Mouse (Mus musculus): Measurements from ENCODE around the gene Lif. TPM values are rescaled to one million over a fixed set of nuclear protein-coding genes. Genes with fewer than 3 reads are reported as not detected.

Gene Lif
- total and polyA plus RNA-seq, 3 experiments, result 0.27 to 0.31 TPM; not detected in 1

GRCm38 (mm10) chr11:4241180-4241579 is 16.2 kb upstream of the Lif start:
- TF ChIP-seq MXI1 (IDR thresholded peaks at IDR 0.05; ENCODE audit: low read depth, low read length) (no peak), POLR2A (IDR thresholded peaks at IDR 0.05; ENCODE audit: control insufficient read depth in 1 of 2, insufficient read depth in 1 of 2, low read depth in 1 of 2, low read length in 2 of 2, poor library complexity in 1 of 2) (peak in 1 of 2 experiments; percentile 44; a peak in 1 of 4 replicates)
- Histone ChIP-seq H3K27ac (ENCODE audit: control insufficient read depth, low read depth, low read length) (no peak overlapping the region), H3K4me1 (ENCODE audit: control insufficient read depth in 1 of 2, insufficient read depth in 2 of 2, low read length in 2 of 2) (peaks cover 0 to 22% of the 10 kb centered on the region in 2 experiments; a peak in 3 of 4 replicates), H3K36me3 (ENCODE audit: control insufficient read depth in 1 of 2, insufficient read depth in 2 of 2, low read length in 2 of 2) (peaks cover 0 to 17% of the 10 kb centered on the region in 2 experiments; a peak in 3 of 4 replicates), H3K27me3 (ENCODE audit: control insufficient read depth in 1 of 2, insufficient read depth in 2 of 2, low read length in 2 of 2) (no peaks in the 10 kb centered on the region), H3K9me3 (replicated peaks; ENCODE audit: insufficient read depth, low read length) (no peaks in the 10 kb centered on the region), H3K4me3 (ENCODE audit: control insufficient read depth in 1 of 2, insufficient read depth in 1 of 2, low read depth in 2 of 2, low read length in 2 of 2) (no peak overlapping the region), H3K79me2 (ENCODE audit: control insufficient read depth, insufficient read depth, low read length, poor library complexity) (peaks cover 24% of the 10 kb centered on the region), H3K9ac (ENCODE audit: control insufficient read depth, low read depth, low read length, poor library complexity, severe bottlenecking) (no peak overlapping the region)
- no peak for DNase-seq (ENCODE audit: low read depth, low spot score)

DNA sequence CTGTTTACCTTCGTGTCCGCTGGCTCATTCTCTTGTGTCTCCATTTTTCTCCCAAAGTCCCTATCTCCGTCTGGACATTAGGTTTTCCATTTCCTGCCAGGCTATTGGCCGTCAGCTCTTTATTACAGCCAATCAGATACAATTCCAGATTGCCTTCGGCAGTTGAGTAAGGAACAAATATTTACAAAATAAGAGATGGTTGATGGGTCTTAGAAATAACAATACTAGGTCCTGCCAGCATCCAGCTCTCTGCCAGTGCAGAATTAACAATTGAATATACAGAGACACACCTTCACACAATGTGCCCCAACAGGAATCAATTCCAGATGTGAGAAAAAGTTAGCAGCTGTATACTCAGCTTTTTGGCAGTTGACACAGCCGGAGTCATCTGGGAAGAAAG is 11.2 kb upstream of the Lif start:
- Histone ChIP-seq H3K9ac (ENCODE audit: control insufficient read depth, low read depth, low read length, poor library complexity, severe bottlenecking) (no peak overlapping the region), H3K27ac (ENCODE audit: control insufficient read depth, low read depth, low read length) (no peak overlapping the region)
- no peak for DNase-seq (ENCODE audit: low read depth, low spot score)

DNA sequence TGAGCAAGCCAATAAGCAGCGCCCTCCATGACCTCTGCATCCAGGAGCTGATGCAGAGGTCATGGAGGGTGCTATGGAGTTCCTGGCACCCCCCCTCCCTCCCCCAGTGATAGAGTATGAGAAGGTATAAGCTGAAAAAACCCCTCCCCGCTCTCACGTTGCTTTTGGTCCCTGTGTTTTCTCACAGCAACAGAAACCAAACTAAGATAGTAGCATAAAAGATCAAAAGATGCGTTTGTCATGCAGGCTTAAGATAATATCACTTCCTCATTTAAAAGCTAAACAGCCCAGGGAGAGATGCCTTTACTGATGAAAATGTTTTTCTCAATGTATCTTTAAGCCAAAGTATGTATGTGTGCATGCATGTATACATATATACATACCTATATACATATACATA is 10.7 kb upstream of the Lif start:
- Histone ChIP-seq H3K27me3 (ENCODE audit: control insufficient read depth in 1 of 2, insufficient read depth in 2 of 2, low read length in 2 of 2) (no peaks in the 10 kb centered on the region), H3K79me2 (ENCODE audit: control insufficient read depth, insufficient read depth, low read length, poor library complexity) (no peaks in the 10 kb centered on the region), H3K36me3 (ENCODE audit: control insufficient read depth in 1 of 2, insufficient read depth in 2 of 2, low read length in 2 of 2) (peaks cover 0 to 25% of the 10 kb centered on the region in 2 experiments; a peak in 2 of 4 replicates), H3K27ac (ENCODE audit: control insufficient read depth, low read depth, low read length) (no peak overlapping the region), H3K9ac (ENCODE audit: control insufficient read depth, low read depth, low read length, poor library complexity, severe bottlenecking) (no peak overlapping the region), H3K4me3 (ENCODE audit: control insufficient read depth in 1 of 2, insufficient read depth in 1 of 2, low read depth in 2 of 2, low read length in 2 of 2) (no peak overlapping the region), H3K4me1 (ENCODE audit: control insufficient read depth in 1 of 2, insufficient read depth in 2 of 2, low read length in 2 of 2) (peaks cover 2 to 19% of the 10 kb centered on the region in 2 experiments; a peak in 3 of 4 replicates), H3K9me3 (replicated peaks; ENCODE audit: insufficient read depth, low read length) (no peaks in the 10 kb centered on the region)
- TF ChIP-seq EP300 (IDR thresholded peaks at IDR 0.05; ENCODE audit: low read depth in 1 of 2, low read length in 2 of 2) (peak in 1 of 2 experiments; percentile 73; a peak in 2 of 4 replicates), GATA1 (IDR thresholded peaks at IDR 0.05; ENCODE audit: low read depth, low read length) (peak; percentile 62), NRF1 (IDR thresholded peaks at IDR 0.05; ENCODE audit: insufficient read depth, low read depth, low read length, poor library complexity, severe bottlenecking) (no peak), TCF12 (IDR thresholded peaks at IDR 0.05; ENCODE audit: low read depth, low read length) (peak; percentile 24; the same call in 1 of the 2 replicates)
- no peak for DNase-seq (ENCODE audit: low read depth, low spot score)

More for the DNA sequence above, 11.2 kb upstream of the Lif start:
- no peak for TF ChIP-seq KAT2A (conservative IDR thresholded peaks at IDR 0.05; ENCODE audit: low read depth, low read length)
- no peak for TF ChIP-seq CHD1 (IDR thresholded peaks at IDR 0.05; ENCODE audit: low read depth, low read length)
- TF ChIP-seq UBTF (IDR thresholded peaks at IDR 0.05; ENCODE audit: borderline replicate concordance, insufficient read depth, low read depth, low read length), result no peak
- TF ChIP-seq CTCF (IDR thresholded peaks at IDR 0.05 in 2 of 3, conservative IDR thresholded peaks at IDR 0.05 in 1 of 3; ENCODE audit: control insufficient read depth in 1 of 3, insufficient read depth in 1 of 3, low read depth in 2 of 3, low read length in 3 of 3, poor library complexity in 1 of 3, severe bottlenecking in 1 of 3), result no peak
- no peak for TF ChIP-seq GATA1 (IDR thresholded peaks at IDR 0.05; ENCODE audit: low read depth, low read length)
- TF ChIP-seq TBP (IDR thresholded peaks at IDR 0.05; ENCODE audit: low read depth, low read length), result no peak
- TF ChIP-seq TCF12 (IDR thresholded peaks at IDR 0.05; ENCODE audit: low read depth, low read length), result no peak
- no peak for TF ChIP-seq MAFK (IDR thresholded peaks at IDR 0.05; ENCODE audit: borderline replicate concordance, low read depth, low read length)
- no peak for TF ChIP-seq SMC3 (IDR thresholded peaks at IDR 0.05; ENCODE audit: low read depth, low read length)
- no peak for TF ChIP-seq CHD2 (IDR thresholded peaks at IDR 0.05; ENCODE audit: low read length)
- no peak for TF ChIP-seq MYC (IDR thresholded peaks at IDR 0.05; ENCODE audit: low read depth, low read length)
- TF ChIP-seq HCFC1 (IDR thresholded peaks at IDR 0.05; ENCODE audit: low read depth, low read length), result no peak
- TF ChIP-seq RCOR1 (IDR thresholded peaks at IDR 0.05; ENCODE audit: low read depth, low read length), result no peak
- TF ChIP-seq GABPA (IDR thresholded peaks at IDR 0.05; ENCODE audit: low read depth, low read length), result no peak
- no peak for TF ChIP-seq RAD21 (IDR thresholded peaks at IDR 0.05; ENCODE audit: low read depth, low read length)
- TF ChIP-seq USF1 (IDR thresholded peaks at IDR 0.05; ENCODE audit: low read depth, low read length), result no peak
- TF ChIP-seq E2F4 (IDR thresholded peaks at IDR 0.05; ENCODE audit: borderline replicate concordance, low read depth, low read length), result no peak
- TF ChIP-seq MAX (IDR thresholded peaks at IDR 0.05; ENCODE audit: low read length), result no peak
- TF ChIP-seq MYB (IDR thresholded peaks at IDR 0.05; ENCODE audit: low read depth, low read length), result no peak
- no peak for TF ChIP-seq ZNF384 (IDR thresholded peaks at IDR 0.05; ENCODE audit: low read depth, low read length)
- Histone ChIP-seq H3K27me3 (ENCODE audit: control insufficient read depth in 1 of 2, insufficient read depth in 2 of 2, low read length in 2 of 2) (no peaks in the 10 kb centered on the region), H3K9me3 (replicated peaks; ENCODE audit: insufficient read depth, low read length) (no peaks in the 10 kb centered on the region), H3K36me3 (ENCODE audit: control insufficient read depth in 1 of 2, insufficient read depth in 2 of 2, low read length in 2 of 2) (peaks cover 0 to 25% of the 10 kb centered on the region in 2 experiments; a peak in 2 of 4 replicates), H3K4me1 (ENCODE audit: control insufficient read depth in 1 of 2, insufficient read depth in 2 of 2, low read length in 2 of 2) (peaks cover 2 to 19% of the 10 kb centered on the region in 2 experiments; a peak in 3 of 4 replicates), H3K79me2 (ENCODE audit: control insufficient read depth, insufficient read depth, low read length, poor library complexity) (no peaks in the 10 kb centered on the region), H3K4me3 (ENCODE audit: control insufficient read depth in 1 of 2, insufficient read depth in 1 of 2, low read depth in 2 of 2, low read length in 2 of 2) (no peak overlapping the region)

Data from MEL (cell line).